Mouse (Mus musculus) E14TG2a.4 (cell line): Measurements from ENCODE around the gene Mamdc2.

Source experiments
- CTCF ChIP-seq: conservative IDR thresholded peaks from 2 replicates; pipeline ENCODE4 v1.5.1; 2014; ENCODE audit warnings: low read length
- NANOG ChIP-seq: IDR thresholded peaks from 2 replicates; pipeline ENCODE4 v1.6.1; 2014; ENCODE audit warnings: borderline replicate concordance, low read length, mixed read lengths
- POU5F1 ChIP-seq: IDR thresholded peaks from 2 replicates; pipeline ENCODE4 v1.6.1; 2014; ENCODE audit warnings: low read length, borderline replicate concordance

- TF ChIP-seq CTCF (no peak), POU5F1 (no peak), NANOG (no peak)
These were observed 3.1 kb upstream of the Mamdc2 start for GRCm38 (mm10) chr19:23451361-23451760.
